Mouse (Mus musculus) embryo, embryonic 9.5 days (tissue): ENCODE results near the gene Efna1.

Experiments used
- DNase-seq: peaks from one replicate; pipeline ENCODE4 v3.0.0-alpha.2; 2017; ENCODE audit errors: extremely low spot score

The Efna1 gene

GRCm38 (mm10) chr3:89244982-89245687 is 35.8 kb downstream of the Efna1 start:
- peak; percentile 57 for DNase-seq

DNA sequence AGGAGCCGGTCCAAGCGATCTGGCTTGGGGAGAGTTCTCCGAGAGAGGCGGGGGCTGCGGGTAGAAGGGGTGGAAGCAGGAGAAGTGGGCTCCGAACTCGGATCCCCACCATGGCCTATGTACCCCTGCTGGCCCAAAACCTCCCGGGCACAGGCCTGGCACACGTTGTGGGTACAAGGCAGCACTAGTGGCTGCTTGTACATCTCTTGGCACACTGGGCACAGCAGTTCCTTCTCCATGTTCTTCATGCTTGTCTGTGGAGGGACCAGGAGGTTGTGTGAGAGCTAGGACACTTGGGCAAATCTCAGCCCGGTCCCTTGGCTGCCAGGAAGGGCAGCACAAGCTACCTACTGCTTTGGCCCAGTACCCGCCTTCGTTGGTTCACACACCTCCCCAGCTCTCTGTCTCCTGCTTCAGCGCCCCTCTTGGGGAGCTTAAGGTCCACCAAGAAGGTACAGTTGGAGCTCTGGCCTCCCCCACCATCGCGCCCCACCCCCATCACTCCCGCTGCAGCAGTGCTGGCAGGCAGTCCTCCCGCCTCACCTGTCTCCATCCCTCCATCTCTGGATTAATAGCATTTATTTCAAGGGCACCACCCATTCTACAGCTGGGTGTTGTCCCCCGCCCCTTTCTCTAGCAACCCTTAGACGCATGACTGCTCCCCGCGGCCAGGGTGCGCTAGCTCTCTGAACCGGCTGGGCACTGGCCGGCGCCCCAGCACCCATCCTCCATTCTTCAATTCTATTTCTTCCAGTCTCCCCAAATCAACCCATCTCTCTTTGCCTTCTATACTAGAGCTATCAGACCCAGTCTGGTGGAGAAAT is 36.6 kb downstream of the Efna1 start:
- no peak for DNase-seq

DNA sequence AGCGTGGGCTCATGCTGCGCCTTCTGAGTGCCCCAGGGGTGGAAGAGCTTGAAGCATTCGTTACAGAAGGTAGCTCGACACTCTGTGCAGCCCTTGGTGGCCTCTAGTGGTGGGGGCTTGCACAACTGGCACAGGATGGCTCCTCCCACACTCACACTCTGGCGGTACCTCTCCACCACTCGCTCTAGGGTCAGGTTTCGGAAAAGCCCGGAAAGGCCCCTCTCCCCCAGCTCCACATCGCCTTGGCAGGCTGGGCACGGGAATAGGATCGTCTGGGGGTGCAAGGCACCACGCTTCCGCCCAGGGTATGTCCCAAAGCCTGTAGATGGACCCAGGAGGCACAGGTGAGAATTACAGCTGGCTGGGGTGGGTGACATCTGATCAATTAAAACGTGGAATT is 37.3 kb downstream of the Efna1 start:
- DNase-seq = peak; percentile 64

DNA sequence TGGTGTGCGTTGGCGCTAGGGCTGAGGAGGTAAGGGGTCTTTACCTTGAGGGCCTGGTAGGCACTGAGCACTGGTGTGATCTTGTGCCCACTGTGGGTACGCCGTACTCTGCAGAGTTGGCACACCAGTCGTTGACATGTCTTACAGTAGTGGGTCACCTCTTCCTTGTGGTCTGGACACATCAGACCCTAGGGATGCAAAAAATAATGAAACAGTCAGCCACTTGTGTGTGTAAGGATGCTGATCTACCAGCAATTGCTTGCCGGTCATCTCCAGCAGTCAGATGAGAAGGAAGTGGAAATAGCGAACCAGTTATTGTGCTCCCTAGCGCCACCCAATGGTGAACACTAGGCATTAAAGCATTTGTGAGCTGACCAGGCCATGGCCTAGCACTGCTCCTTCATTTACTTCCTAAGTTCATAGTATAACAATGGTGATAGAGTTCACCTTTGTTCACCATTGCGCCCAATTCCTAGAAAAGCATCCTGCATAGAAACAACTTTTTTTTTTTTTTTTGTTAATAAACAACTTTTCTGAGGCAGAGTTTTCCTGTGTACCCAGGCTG is 38.5 kb downstream of the Efna1 start:
- DNase-seq = no peak

- no peak for DNase-seq
Measured at GRCm38 (mm10) chr3:89238494-89238893, 42.4 kb downstream of the Efna1 start.

GRCm38 (mm10) chr3:89237682-89238081 is 43.3 kb downstream of the Efna1 start:
- DNase-seq = no peak

GRCm38 (mm10) chr3:89236516-89236915 is 44.4 kb downstream of the Efna1 start:
- no peak for DNase-seq

DNA sequence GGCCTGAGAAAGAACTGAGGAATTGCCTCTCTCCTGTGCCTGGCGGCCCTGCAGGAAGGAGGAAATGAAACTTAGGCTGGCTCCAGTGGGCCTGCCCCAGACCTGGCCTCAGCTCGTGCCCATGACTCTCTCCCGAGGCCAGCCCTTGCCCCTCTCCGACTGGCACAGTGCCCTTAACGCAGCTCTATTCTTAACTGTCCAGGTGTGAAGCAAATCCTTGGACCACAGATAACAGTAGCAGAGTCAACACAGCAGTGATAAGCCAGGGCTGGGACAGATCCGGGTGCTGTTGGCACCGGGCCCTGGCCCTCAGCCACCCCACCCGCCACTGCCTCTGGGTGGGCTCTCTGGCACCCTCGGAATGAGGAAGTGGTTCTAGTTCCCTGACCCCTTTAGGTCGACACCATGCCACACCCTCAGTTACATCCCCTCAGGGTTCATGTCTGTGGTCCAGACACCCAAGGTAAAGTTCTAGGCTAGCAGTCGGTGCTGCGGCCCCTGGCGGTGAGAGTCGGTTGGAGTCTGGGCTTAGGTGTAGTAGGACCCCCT is 47.3 kb downstream of the Efna1 start:
- no peak for DNase-seq

GRCm38 (mm10) chr3:89232614-89233013 is 48.3 kb downstream of the Efna1 start:
- DNase-seq = no peak

DNA sequence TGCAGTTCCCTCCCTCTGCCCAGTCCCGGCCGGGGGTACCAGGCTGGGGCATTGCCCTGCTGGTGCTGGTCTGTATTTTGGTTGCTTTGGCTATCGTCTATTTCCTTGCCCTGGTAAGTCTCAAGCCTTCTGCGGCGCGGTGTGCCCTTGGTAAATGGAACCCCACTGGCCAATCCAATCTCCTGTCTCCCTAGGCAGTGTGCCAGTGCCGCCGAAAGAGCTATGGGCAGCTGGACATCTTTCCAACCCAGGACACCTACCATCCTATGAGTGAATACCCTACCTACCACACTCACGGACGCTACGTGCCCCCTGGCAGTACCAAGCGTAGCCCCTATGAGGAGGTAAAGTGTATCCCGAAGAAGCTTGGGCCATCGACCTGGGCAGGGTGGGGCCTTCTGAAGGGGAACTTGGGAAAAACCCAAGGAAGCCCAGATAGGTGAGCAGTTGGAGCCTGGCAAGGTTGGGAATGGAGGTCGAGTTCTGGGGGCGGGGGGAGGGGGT is 49.1 kb downstream of the Efna1 start:
- DNase-seq = no peak

GRCm38 (mm10) chr3:89231345-89231744 is 49.6 kb downstream of the Efna1 start:
- DNase-seq = no peak

DNA sequence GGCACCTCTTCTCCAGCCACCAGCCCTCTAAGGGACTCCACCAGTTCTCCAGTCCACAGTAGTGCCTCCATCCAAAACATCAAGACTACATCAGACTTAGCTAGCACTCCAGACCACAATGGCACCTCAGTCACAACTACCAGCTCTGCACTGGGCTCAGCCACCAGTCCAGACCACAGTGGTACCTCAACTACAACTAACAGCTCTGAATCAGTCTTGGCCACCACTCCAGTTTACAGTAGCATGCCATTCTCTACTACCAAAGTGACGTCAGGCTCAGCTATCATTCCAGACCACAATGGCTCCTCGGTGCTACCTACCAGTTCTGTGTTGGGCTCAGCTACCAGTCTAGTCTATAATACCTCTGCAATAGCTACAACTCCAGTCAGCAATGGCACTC is 50.4 kb downstream of the Efna1 start:
- no peak for DNase-seq

GRCm38 (mm10) chr3:89229276-89229675 is 51.7 kb downstream of the Efna1 start:
- DNase-seq = no peak

- DNase-seq = no peak
Measured at GRCm38 (mm10) chr3:89228836-89229235, 52.1 kb downstream of the Efna1 start, which contains the start of gene Muc1. Muc1 (plus strand) TSS chr3:89229057.

- DNase-seq = peak; percentile 89
Measured at GRCm38 (mm10) chr3:89228180-89228549, 52.8 kb downstream of the Efna1 start.

GRCm38 (mm10) chr3:89227307-89228179 is 53.4 kb downstream of the Efna1 start:
- peak; percentile 91 for DNase-seq

DNA sequence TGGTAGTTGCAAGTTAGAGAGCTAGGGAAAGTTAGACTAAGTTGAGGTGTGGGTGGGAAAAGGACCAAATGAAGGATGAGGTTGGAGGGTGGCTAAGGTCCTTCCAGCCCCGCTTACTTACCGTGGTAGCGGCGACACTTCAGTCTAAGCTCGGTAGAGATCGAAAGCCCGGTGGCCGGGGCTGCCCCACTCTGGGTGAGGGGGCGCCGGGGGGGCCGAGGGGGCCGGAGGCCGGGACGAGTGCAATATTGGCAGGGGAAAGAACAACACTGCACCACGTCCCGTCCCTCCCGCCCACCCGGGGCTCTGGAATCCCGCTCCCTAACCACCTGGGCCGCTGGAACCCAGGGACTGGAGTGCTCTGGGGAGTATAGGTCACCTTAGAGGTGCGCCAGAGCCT is 54.0 kb downstream of the Efna1 start, which contains the start of gene Mtx1:
Gene Mtx1, minus strand, starts transcription at position 189 of the 400 bp plus-strand sequence.
- DNase-seq = no peak

DNA sequence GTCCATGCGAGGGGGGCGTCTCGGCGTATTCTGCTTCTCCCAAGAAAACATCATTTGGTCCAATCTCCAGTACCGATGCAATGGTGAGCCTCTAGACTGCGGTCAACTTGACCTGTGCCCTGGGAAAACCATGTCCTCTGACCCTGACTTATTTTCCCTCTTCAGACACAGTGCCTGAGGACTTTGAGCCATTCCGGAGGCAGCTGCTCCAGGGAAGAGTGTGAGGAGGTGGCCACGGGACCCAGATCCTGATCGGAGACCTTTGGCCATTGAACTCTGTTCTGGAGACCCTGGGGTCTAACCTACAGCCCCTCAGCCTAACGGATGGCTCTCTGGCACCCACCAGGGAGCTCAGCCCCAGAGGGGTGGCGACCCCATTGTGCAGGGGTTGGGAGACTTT is 54.6 kb downstream of the Efna1 start:
- no peak for DNase-seq

DNA sequence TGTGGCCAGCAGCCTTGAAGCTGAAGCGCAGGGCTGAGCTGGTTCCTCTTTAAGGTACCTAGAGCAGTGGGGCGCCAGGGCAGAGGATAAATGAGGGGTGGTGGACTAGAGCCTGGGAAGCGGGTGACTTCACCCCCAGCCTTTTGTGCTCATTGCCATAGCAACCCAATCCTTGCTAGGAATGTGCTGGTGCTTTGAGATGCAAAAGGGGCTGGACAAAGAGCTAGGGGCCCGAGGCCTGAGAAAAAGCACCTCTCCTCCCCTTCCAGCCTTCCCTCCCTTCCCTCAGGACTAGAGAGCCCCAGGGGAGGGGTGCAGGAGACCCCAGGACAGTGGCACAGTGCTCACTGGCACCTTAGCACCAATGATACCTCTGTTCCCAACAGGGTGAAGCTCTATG is 55.0 kb downstream of the Efna1 start:
- DNase-seq = peak; percentile 81

DNA sequence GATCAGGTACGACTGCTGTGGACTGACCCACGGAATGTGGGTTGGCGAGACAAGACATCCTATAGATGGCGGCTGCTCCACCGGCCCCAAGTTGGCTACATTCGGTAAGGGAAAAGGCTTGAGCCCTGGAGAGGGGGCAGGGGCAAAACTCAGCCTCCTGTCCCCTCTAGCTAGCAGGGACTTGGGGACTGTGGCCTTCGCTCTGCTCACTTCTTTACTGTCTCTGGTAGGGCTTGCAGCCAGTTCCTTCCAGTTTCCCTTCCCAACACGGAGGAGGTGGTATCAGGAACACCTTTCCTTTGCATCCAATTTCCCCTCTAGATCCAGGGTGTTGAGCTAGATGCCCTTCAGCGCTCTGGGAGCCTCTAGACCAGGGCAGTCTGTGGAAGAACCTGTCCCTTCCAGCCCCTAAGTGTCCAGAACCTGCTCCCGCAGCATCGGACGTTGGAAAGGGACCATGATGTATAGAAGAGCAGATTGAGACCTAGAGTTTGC is 55.6 kb downstream of the Efna1 start:
- DNase-seq = no peak

DNA sequence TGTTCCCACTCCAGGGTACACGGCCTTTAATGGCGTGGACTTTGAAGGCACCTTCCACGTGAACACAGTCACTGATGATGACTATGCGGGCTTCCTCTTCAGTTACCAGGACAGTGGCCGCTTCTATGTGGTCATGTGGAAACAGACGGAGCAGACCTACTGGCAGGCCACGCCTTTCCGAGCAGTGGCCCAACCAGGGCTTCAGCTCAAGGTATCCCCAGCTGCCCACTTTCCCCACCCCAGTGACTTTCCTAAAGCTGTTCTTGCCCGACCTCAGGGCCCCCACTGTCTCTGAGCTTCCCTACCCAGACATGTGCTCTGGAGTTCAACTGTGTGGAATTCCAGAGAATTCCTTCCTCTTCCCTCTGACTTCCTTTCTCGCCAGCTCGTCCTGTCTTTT is 56.1 kb downstream of the Efna1 start:
- DNase-seq = no peak
